Mouse (Mus musculus): ENCODE measurements around the gene Gpr176. TPM values are rescaled to one million over a fixed set of nuclear protein-coding genes. Genes with fewer than 3 reads are reported as not detected.

The Gpr176 gene
- total RNA-seq, 1 experiment from 2014 or later, result 3.0 TPM

GRCm38 (mm10) chr2:118373572-118374279 is 507 bp upstream of the Gpr176 start:
- peak; percentile 75 for DNase-seq

DNA sequence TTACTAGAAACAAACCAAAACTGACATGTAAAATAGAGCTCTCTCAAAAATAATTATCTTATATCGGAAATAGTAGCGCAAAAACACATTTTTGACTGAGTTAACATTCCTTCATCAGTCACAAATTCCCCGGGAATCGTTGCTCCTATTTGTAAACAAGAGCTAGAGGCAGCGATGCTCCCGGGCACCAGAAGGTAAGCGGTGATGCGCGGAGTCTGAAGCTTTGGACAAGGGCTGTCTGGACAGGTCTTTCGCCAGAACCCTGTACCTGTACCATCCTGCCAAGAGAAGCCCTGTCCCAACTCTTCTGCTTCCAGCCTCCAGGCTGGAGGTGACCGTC is 688 bp downstream of the Gpr176 start:
- no peak for DNase-seq

DNA sequence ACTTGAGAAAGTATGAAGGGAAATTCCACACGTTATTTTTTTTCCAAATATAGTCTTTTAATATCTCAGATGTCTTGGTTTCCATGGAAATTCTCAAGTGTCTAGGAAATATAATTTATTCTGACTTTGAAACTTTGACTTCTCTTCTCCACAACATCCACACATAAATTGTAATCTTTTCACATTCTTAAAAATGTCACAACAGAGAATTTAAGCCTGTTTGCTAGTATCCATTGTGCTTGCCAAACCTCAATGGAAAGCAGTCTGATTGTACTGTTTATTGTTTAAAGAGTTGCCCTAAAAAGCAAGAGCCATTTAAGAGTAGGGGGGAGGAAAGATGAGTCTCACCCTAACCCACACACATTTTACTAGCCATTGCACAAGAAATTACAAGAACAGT is 1.4 kb downstream of the Gpr176 start:
- DNase-seq, result no peak

- DNase-seq, result no peak
Measured at GRCm38 (mm10) chr2:118355138-118355719, 18.0 kb downstream of the Gpr176 start.

- DNase-seq, result no peak
Measured at GRCm38 (mm10) chr2:118353916-118354403, 19.3 kb downstream of the Gpr176 start.

DNA sequence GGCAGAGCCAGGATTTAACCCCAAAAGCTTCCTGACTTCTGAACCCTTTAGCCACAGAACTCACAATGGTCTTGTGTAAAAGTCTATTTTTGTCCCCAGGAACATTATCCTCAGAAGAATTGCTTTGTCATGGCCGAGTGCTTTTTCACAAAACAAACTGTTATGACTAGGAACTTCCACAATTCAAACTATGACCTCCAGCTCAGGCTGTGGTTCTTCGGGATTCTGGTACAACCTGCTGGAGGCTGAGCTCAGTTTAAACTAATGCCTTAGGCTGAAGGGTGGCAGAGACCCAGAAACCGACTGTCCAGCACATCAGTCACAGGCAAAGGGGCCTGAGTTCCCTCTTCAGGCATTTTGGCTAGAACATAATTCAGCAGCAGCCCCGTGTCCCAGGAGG is 19.7 kb downstream of the Gpr176 start:
- DNase-seq, result no peak

- no peak for DNase-seq
Measured at GRCm38 (mm10) chr2:118345535-118345934, 27.7 kb downstream of the Gpr176 start.

GRCm38 (mm10) chr2:118343897-118344296 is 29.3 kb downstream of the Gpr176 start:
- no peak for DNase-seq

- DNase-seq, result no peak
Measured at GRCm38 (mm10) chr2:118341295-118341694, 31.9 kb downstream of the Gpr176 start.

GRCm38 (mm10) chr2:118336084-118336483 is 37.1 kb downstream of the Gpr176 start:
- no peak for DNase-seq

DNA sequence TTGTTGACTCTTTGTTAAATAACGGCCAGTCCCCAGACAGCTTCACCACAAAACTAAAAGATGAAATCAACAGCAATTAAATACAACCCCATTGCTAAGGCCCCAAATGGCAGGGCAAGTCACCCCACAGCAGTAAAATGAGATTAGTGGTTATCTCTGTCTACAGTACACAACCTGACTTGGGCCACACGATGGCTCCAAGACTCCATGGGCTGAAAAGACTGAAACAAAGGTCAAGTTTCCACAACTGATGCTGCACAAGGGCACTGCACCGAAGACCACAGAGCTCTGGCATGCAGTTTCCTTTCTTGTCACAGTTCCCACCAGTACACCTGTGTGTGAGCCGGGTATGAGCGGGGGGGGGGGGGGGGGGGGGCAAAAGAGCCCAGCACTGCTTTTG is 50.6 kb downstream of the Gpr176 start:
- no peak for DNase-seq

DNA sequence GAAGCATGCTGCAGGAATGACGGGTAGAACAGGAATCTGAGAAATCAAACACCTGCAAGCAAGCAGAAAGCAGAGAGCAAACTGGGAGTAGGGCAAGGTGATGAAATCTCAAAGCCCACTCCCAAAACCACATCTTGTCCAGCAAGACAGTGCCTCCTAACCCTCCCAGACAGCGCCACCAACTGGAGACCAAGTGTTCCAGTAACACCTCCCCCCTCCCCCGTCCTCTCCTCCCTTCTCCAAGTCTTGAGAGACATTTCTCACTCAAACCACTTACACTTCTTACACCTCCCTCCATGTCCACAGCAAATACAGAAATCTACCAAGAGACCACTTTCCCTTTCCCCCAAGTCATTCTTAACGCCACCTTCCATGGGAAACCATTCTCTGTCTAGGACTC is 51.4 kb downstream of the Gpr176 start:
- no peak for DNase-seq

DNA sequence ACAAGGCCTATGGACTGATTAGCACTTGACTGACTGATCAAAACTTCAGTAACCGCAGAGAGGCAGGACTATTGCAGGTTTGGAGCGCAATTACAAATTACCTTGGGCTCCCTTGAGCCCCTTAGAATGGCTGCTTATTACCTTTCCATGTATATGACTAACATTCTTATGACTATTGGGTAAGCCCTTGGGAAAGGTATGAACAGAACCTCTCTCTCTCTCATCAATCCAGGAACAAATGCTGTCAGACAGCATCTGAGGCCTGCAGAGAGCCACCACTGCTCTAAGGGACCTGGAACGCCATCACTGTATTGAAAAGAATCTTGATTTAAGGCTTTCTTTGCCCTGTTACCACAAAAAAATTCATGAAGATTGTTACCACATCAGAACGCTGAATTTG is 52.1 kb downstream of the Gpr176 start:
- DNase-seq, result no peak

- no peak for DNase-seq
Measured at GRCm38 (mm10) chr2:118320519-118320918, 52.7 kb downstream of the Gpr176 start.

GRCm38 (mm10) chr2:118319176-118319575 is 54.0 kb downstream of the Gpr176 start:
- no peak for DNase-seq

GRCm38 (mm10) chr2:118316939-118317338 is 56.3 kb downstream of the Gpr176 start:
- no peak for DNase-seq

- no peak for DNase-seq
Measured at GRCm38 (mm10) chr2:118315656-118316402, 57.4 kb downstream of the Gpr176 start.

- DNase-seq, result no peak
Measured at GRCm38 (mm10) chr2:118307561-118307960, 65.7 kb downstream of the Gpr176 start.

- no peak for DNase-seq
Measured at GRCm38 (mm10) chr2:118306966-118307365, 66.3 kb downstream of the Gpr176 start.

DNA sequence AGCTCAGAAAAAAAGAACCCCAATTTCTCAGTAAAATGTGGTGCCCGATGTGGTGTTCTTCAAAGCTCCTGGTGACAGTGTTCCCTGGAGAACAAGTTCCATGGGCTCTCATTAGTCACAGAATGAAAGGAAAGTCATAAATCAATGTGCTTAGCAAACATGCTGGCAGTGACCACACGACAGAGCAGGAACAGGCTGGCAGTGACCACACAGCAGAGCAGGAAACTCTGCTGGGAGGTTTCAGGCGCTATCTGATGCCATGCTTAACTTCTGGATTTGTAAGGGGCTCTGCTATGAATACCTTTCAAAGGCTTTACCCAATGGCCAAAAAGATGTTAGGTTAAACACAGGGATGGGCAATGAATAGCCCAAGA is 66.7 kb downstream of the Gpr176 start:
- no peak for DNase-seq

DNA sequence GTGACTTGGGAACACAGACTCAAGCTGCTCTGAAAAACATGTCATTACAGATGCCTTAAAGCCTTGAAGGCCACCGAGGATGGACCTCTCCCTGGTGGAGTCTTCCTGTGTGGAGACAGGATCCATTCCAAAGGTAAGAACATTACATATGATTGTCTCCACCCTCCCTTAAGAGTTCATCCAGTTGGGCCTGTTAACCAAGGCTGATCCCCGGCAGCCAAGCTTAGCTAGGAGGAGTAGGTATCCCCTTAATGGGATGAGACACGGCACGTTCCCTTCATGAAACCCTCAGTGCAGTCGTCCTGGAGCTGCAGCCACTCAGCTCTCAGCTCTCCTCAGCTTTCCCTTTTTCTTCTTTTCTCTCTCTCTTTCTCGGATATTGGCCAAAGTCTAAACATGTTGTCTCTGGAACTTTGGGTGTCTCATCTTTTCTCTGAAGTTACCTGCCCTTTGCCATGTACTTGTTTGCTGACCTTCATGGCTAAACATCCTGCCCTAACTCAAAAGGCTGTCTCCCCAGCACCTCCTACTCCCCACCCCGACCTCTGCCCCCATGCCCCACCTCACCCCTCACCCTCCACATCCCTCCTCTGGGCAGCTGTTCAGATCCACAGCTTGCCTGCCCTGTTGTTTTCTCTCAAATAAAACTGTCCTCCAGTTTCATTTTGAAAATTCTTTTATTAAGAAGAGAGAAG is 67.2 kb downstream of the Gpr176 start:
- DNase-seq, result no peak

DNA sequence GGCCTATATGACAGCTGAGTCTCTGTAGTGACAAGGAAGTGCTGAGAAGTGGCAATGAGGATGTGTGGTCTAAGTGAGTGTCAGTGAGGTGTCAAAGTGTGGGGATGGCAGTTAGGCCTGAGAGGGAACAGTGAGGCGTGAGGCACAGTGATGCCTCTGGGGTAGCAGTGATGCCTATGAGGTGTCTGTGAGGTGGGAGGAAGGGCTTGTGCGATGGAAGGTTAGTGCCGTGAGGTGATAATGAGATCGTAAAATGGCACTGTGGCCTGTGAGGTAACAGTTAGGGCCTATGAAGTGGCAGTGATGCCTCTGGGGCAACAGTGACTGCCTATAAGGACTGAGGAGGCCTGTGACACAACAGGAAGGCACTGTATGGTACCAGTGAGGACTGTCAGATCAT is 69.8 kb downstream of the Gpr176 start:
- DNase-seq, result no peak

DNA sequence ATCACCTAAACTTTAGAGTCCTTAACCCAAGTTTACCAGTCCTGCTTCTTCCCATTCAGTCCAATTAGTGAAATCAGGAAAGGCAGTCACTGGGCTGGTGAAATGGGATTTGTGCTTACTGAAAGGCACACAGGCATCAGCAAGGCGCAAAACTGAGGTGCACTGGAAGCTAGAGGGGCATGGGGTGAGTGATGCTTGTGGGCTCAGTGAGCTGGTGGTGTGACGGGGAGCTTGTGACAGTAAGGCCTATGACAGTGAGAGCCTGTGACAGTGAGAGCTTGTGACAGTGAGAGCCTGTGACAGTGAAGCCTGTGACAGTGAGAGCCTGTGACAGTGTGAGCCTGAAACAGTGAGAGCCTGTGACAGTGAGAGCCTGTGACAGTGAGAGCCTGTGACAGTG is 71.6 kb downstream of the Gpr176 start:
- DNase-seq, result no peak
